Mouse (Mus musculus): ENCODE results near the gene Btnl1. TPM values are rescaled to one million over a fixed set of nuclear protein-coding genes. Genes with fewer than 3 reads are reported as not detected.

Btnl1 gene
- total and polyA plus RNA-seq, 2 experiments, result not detected

DNA sequence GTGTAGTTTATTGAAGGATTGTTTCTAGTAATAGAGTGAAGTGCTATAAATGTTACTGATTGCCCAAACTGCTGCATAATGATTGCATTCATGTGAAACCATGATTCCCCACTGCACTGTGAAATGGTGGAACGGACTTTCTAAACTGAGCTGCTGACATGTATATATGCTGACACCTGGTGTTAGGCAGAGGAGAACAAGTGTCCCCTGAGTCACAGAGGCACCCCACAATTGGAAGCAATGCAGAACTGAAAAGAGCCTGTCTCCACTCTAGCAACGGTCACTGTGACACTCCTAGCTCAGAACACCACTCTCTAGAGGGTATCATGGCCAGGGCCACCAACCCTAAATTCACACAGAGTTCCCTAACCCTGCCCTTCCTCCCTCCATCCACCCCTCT, 1.8 kb downstream of the Btnl1 start:
- no peak for DNase-seq (ENCODE audit: extremely low read depth, low read depth, low spot score)
- H3K4me3 ChIP-seq (ENCODE audit: insufficient read depth, low read depth, low read length), result no peak overlapping the region
- no peak overlapping the region for H3K27ac ChIP-seq (replicated peaks; ENCODE audit: insufficient read depth, low read depth, low read length)
- H3K36me3 ChIP-seq (ENCODE audit: control insufficient read depth, insufficient read depth, low read length), result no peaks in the 10 kb centered on the region
- WGBS, result 82% methylated on average over 2 of the region's 2 CpGs
- H3K4me1 ChIP-seq (ENCODE audit: control insufficient read depth, insufficient read depth, low read length), result no peaks in the 10 kb centered on the region
- H3K79me2 ChIP-seq (ENCODE audit: control insufficient read depth, insufficient read depth, low read length), result no peaks in the 10 kb centered on the region
- H3K27me3 ChIP-seq (ENCODE audit: control insufficient read depth, insufficient read depth, low read length), result no peaks in the 10 kb centered on the region
- TF ChIP-seq CTCF (IDR thresholded peaks at IDR 0.05; ENCODE audit: low read depth, low read length) (no peak), POLR2A (IDR thresholded peaks at IDR 0.05; ENCODE audit: extremely low read depth, insufficient read depth, low read length) (no peak)
- no peak overlapping the region for H3K9ac ChIP-seq (ENCODE audit: low read depth, low read length)

- no peaks in the 10 kb centered on the region for H3K36me3 ChIP-seq (ENCODE audit: control insufficient read depth, insufficient read depth, low read length)
Observed at GRCm38 (mm10) chr17:34379451-34379850, 2.5 kb downstream of the Btnl1 start.

DNA sequence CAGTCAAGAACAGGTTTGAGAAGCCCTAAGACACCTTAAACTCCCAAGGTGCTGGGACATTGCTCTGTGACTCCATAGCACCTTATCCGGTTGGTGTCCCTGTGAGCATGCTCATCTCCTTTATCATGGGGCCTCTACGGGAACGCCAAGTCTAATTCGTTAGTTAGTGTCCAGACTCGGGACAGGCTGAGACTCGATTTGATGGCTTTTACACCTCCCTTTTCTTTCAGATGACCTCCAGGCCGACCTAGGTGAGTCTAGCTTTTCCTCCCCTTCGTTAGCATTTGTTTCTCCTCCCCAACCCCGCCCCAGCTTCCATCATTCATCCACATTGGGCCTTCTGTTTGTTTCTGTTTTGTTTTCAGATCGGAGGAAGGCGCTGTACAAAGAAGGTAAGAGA, 4.9 kb downstream of the Btnl1 start:
- no peaks in the 10 kb centered on the region; the same call in 1 of the 2 replicates for H3K27me3 ChIP-seq (ENCODE audit: control insufficient read depth, insufficient read depth, low read length)
- no peaks in the 10 kb centered on the region for H3K79me2 ChIP-seq (ENCODE audit: control insufficient read depth, insufficient read depth, low read length)
- no peaks in the 10 kb centered on the region for H3K4me1 ChIP-seq (ENCODE audit: control insufficient read depth, insufficient read depth, low read length)
- no peak overlapping the region for H3K4me3 ChIP-seq (ENCODE audit: insufficient read depth, low read depth, low read length)
- TF ChIP-seq CTCF (IDR thresholded peaks at IDR 0.05; ENCODE audit: low read depth, low read length) (no peak), POLR2A (IDR thresholded peaks at IDR 0.05; ENCODE audit: extremely low read depth, insufficient read depth, low read length) (no peak)
- no peaks in the 10 kb centered on the region for H3K36me3 ChIP-seq (ENCODE audit: control insufficient read depth, insufficient read depth, low read length)
- WGBS, result 65% methylated on average over 11 of the region's 11 CpGs
- H3K27ac ChIP-seq (replicated peaks; ENCODE audit: insufficient read depth, low read depth, low read length), result no peak overlapping the region
- H3K9ac ChIP-seq (ENCODE audit: low read depth, low read length), result no peak overlapping the region
- DNase-seq (ENCODE audit: extremely low read depth, low read depth, low spot score), result no peak

More at GRCm38 (mm10) chr17:34379451-34379850, 2.5 kb downstream of the Btnl1 start:
- Histone ChIP-seq H3K27ac (replicated peaks; ENCODE audit: insufficient read depth, low read depth, low read length) (no peak overlapping the region), H3K79me2 (ENCODE audit: control insufficient read depth, insufficient read depth, low read length) (no peaks in the 10 kb centered on the region), H3K9ac (ENCODE audit: low read depth, low read length) (no peak overlapping the region), H3K4me1 (ENCODE audit: control insufficient read depth, insufficient read depth, low read length) (no peaks in the 10 kb centered on the region), H3K4me3 (ENCODE audit: insufficient read depth, low read depth, low read length) (no peak overlapping the region), H3K27me3 (ENCODE audit: control insufficient read depth, insufficient read depth, low read length) (no peaks in the 10 kb centered on the region)
- WGBS, result 82% methylated on average over 7 of the region's 7 CpGs
- no peak for DNase-seq (ENCODE audit: extremely low read depth, low read depth, low spot score)
- TF ChIP-seq CTCF (IDR thresholded peaks at IDR 0.05; ENCODE audit: low read depth, low read length) (no peak), POLR2A (IDR thresholded peaks at IDR 0.05; ENCODE audit: extremely low read depth, insufficient read depth, low read length) (no peak)

- no peaks in the 10 kb centered on the region for H3K4me1 ChIP-seq (ENCODE audit: control insufficient read depth, insufficient read depth, low read length)
- H3K27me3 ChIP-seq (ENCODE audit: control insufficient read depth, insufficient read depth, low read length), result no peaks in the 10 kb centered on the region; the same call in 1 of the 2 replicates
- no peak overlapping the region for H3K4me3 ChIP-seq (ENCODE audit: insufficient read depth, low read depth, low read length)
- H3K79me2 ChIP-seq (ENCODE audit: control insufficient read depth, insufficient read depth, low read length), result no peaks in the 10 kb centered on the region
- DNase-seq (ENCODE audit: extremely low read depth, low read depth, low spot score), result no peak
- no peak overlapping the region for H3K27ac ChIP-seq (replicated peaks; ENCODE audit: insufficient read depth, low read depth, low read length)
- H3K36me3 ChIP-seq (ENCODE audit: control insufficient read depth, insufficient read depth, low read length), result no peaks in the 10 kb centered on the region
- no peak overlapping the region for H3K9ac ChIP-seq (ENCODE audit: low read depth, low read length)
- 77% methylated on average over 7 of the region's 7 CpGs for WGBS
- TF ChIP-seq CTCF (IDR thresholded peaks at IDR 0.05; ENCODE audit: low read depth, low read length) (peak; percentile 34; the same call in 1 of the 2 replicates), POLR2A (IDR thresholded peaks at IDR 0.05; ENCODE audit: extremely low read depth, insufficient read depth, low read length) (no peak)
Observed at GRCm38 (mm10) chr17:34383212-34383611, 6.3 kb downstream of the Btnl1 start.

GRCm38 (mm10) chr17:34384699-34385098, 7.8 kb downstream of the Btnl1 start:
- Histone ChIP-seq H3K27me3 (ENCODE audit: control insufficient read depth, insufficient read depth, low read length) (no peaks in the 10 kb centered on the region; the same call in 1 of the 2 replicates), H3K4me3 (ENCODE audit: insufficient read depth, low read depth, low read length) (no peak overlapping the region), H3K27ac (replicated peaks; ENCODE audit: insufficient read depth, low read depth, low read length) (no peak overlapping the region), H3K4me1 (ENCODE audit: control insufficient read depth, insufficient read depth, low read length) (no peaks in the 10 kb centered on the region), H3K79me2 (ENCODE audit: control insufficient read depth, insufficient read depth, low read length) (no peaks in the 10 kb centered on the region), H3K36me3 (ENCODE audit: control insufficient read depth, insufficient read depth, low read length) (no peaks in the 10 kb centered on the region), H3K9ac (ENCODE audit: low read depth, low read length) (no peak overlapping the region)
- 80% methylated on average over 3 of the region's 3 CpGs for WGBS
- TF ChIP-seq POLR2A (IDR thresholded peaks at IDR 0.05; ENCODE audit: extremely low read depth, insufficient read depth, low read length) (no peak), CTCF (IDR thresholded peaks at IDR 0.05; ENCODE audit: low read depth, low read length) (no peak)
- DNase-seq (ENCODE audit: extremely low read depth, low read depth, low spot score), result no peak

GRCm38 (mm10) chr17:34386656-34387055, 9.7 kb downstream of the Btnl1 start:
- Histone ChIP-seq H3K4me3 (ENCODE audit: insufficient read depth, low read depth, low read length) (no peak overlapping the region), H3K4me1 (ENCODE audit: control insufficient read depth, insufficient read depth, low read length) (no peaks in the 10 kb centered on the region), H3K79me2 (ENCODE audit: control insufficient read depth, insufficient read depth, low read length) (no peaks in the 10 kb centered on the region), H3K36me3 (ENCODE audit: control insufficient read depth, insufficient read depth, low read length) (no peaks in the 10 kb centered on the region), H3K27me3 (ENCODE audit: control insufficient read depth, insufficient read depth, low read length) (no peaks in the 10 kb centered on the region; the same call in 1 of the 2 replicates), H3K27ac (replicated peaks; ENCODE audit: insufficient read depth, low read depth, low read length) (no peak overlapping the region), H3K9ac (ENCODE audit: low read depth, low read length) (no peak overlapping the region)
- TF ChIP-seq POLR2A (IDR thresholded peaks at IDR 0.05; ENCODE audit: extremely low read depth, insufficient read depth, low read length) (no peak), CTCF (IDR thresholded peaks at IDR 0.05; ENCODE audit: low read depth, low read length) (no peak)
- WGBS, result 80% methylated on average over 2 of the region's 2 CpGs
- no peak for DNase-seq (ENCODE audit: extremely low read depth, low read depth, low spot score)

Measured in liver, adult 2 months (tissue).